9 mouse cellular contexts compared by ENCODE assay signal in the genomic region with DNA sequence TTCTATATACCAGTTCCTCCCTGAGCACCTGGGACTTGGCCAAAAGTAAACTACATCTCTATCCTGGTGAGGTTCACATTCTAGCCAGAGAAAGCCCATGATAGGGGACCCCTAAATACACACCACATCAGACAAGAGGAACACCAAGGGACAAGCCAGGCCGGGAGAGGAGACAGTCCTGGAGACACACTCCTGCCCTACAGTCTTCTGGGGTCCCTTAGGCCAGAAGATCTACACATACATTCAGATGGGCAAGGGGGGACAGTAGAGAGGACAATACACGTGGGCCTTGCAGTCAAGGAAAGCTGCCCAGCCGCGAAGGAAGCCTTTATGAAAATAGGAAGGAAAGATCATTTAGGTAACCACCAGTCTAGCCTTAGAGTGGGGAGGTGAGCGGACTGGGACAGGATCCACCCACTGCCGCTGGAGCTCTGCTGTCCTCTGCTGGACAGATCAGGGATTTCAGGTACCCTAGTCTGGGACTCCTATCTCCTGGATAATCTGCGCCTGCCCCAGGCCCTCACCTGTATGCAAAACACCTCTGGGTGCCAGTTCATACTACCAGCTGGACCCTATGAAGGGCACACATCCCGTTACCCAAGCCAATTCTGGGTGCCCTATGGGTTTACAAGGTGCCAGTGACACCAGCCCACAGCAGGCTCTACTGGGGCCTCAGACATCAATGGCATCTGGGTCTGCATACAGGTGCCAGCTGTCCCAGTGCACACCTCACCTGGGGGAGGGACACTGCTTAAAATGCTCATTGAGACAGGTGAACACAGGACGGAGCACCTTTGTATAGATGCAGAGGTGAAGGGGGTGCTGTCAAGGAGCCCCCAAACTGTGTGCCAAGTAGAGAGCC. TPM values are rescaled to one million over a fixed set of nuclear protein-coding genes. Genes with fewer than 3 reads are reported as not detected.
A peak's percentile ranks its signal among the peaks of the same experiment; 100 is the strongest.
DNase-seq lines count a peak whose midpoint lies in the region; ATAC-seq and TF ChIP-seq lines count a peak whose summit lies in the region.
"Had no signal": no experiment of that assay in that cellular context is flagged by ENCODE, and none has a peak within 500 bp of the region (broad histone marks: within the 10 kb centered on the region; RNA-seq: fewer than 3 reads in every experiment).

No protein-coding gene starts in this region.

- no peaks in the 10 kb centered on the region for H3K27me3 ChIP-seq in forebrain, embryonic 15.5 days
- H3K27me3 ChIP-seq in lung, embryonic 16.5 days (ENCODE audit: control insufficient read depth, insufficient read depth, low read depth, low read length), result no peaks in the 10 kb centered on the region
- H3K27me3 ChIP-seq: liver, embryonic 15.5 days had no signal

- peak; percentile 63 for DNase-seq in ES-E14 (ENCODE audit: low read depth, low spot score)
- peak; percentile 83 for DNase-seq in cerebellum, adult 11 months
- DNase-seq in layer of hippocampus, adult 2 months (ENCODE audit: low spot score in 2 of 2), result peak; percentile 65 to 87
- DNase-seq in retina, embryonic 14.5 days (ENCODE audit: low spot score), result peak; percentile 93
- peak; percentile 75 for DNase-seq in thymus, postnatal 25 days

- peak; percentile 99 for TF ChIP-seq CTCF in layer of hippocampus, adult 2 months (conservative IDR thresholded peaks at IDR 0.05)

- H3K4me3 ChIP-seq in ES-E14 (ENCODE audit: insufficient read depth in 1 of 2, low read depth in 1 of 2, low read length in 2 of 2, poor library complexity in 1 of 2, severe bottlenecking in 1 of 2), result no peak overlapping the region
- no peak overlapping the region for H3K4me3 ChIP-seq in forebrain, embryonic 15.5 days
- H3K4me3 ChIP-seq in layer of hippocampus, adult 2 months, result no peak overlapping the region
- H3K4me3 ChIP-seq in lung, embryonic 16.5 days (ENCODE audit: low read length), result no peak overlapping the region
- H3K4me3 ChIP-seq: liver, embryonic 15.5 days had no signal

- H3K36me3 ChIP-seq in ES-E14 (ENCODE audit: control insufficient read depth, insufficient read depth, low read length, poor library complexity, severe bottlenecking), result no peaks in the 10 kb centered on the region
- H3K36me3 ChIP-seq in forebrain, embryonic 15.5 days, result no peaks in the 10 kb centered on the region
- H3K36me3 ChIP-seq in lung, embryonic 16.5 days (ENCODE audit: control insufficient read depth, insufficient read depth, low read length), result no peaks in the 10 kb centered on the region
- H3K36me3 ChIP-seq: liver, embryonic 15.5 days had no signal

- H3K9me3 ChIP-seq in ES-E14 (ENCODE audit: control insufficient read depth, insufficient read depth, low read depth, low read length), result no peaks in the 10 kb centered on the region
- H3K9me3 ChIP-seq in forebrain, embryonic 15.5 days, result no peaks in the 10 kb centered on the region
- H3K9me3 ChIP-seq in lung, embryonic 16.5 days (ENCODE audit: control insufficient read depth, low read length), result no peaks in the 10 kb centered on the region
- H3K9me3 ChIP-seq: liver, embryonic 15.5 days had no signal

- WGBS in forebrain, embryonic 15.5 days, result 14% methylated on average over 9 of the region's 9 CpGs
- WGBS in lung, embryonic 16.5 days, result 9% methylated on average over 9 of the region's 9 CpGs

- H3K4me2 ChIP-seq in forebrain, embryonic 15.5 days (replicated peaks), result no peak overlapping the region
- no peak overlapping the region for H3K4me2 ChIP-seq in lung, embryonic 16.5 days (ENCODE audit: low read depth, low read length)
- H3K4me2 ChIP-seq: liver, embryonic 15.5 days had no signal

- no peaks in the 10 kb centered on the region for H3K4me1 ChIP-seq in ES-E14 (ENCODE audit: control insufficient read depth in 2 of 2, insufficient read depth in 2 of 2, low read length in 2 of 2, poor library complexity in 1 of 2)
- no peaks in the 10 kb centered on the region for H3K4me1 ChIP-seq in forebrain, embryonic 15.5 days
- H3K4me1 ChIP-seq in lung, embryonic 16.5 days (replicated peaks; ENCODE audit: control insufficient read depth, insufficient read depth, low read length), result peaks cover 17% of the 10 kb centered on the region
- H3K4me1 ChIP-seq: liver, embryonic 15.5 days had no signal

- peak; percentile 84 for ATAC-seq in forebrain, embryonic 15.5 days (replicated peaks)
- ATAC-seq in hematopoietic stem cell, adult 5-6 weeks (replicated peaks in 1 of 2; ENCODE audit: insufficient read depth in 1 of 2, low FRiP score in 2 of 2, low TSS enrichment in 1 of 2, low read depth in 1 of 2, poor library complexity in 2 of 2, severe bottlenecking in 2 of 2), result peak; percentile 85
- peak; percentile 73 for ATAC-seq in lung, embryonic 16.5 days (ENCODE audit: low read depth)

- H3K9ac ChIP-seq in ES-E14 (ENCODE audit: insufficient read depth, low read depth, low read length, poor library complexity, severe bottlenecking), result no peak overlapping the region
- H3K9ac ChIP-seq in forebrain, embryonic 15.5 days (replicated peaks), result no peak overlapping the region
- H3K9ac ChIP-seq in lung, embryonic 16.5 days (ENCODE audit: low read length), result no peak overlapping the region
- H3K9ac ChIP-seq: liver, embryonic 15.5 days had no signal

- H3K27ac ChIP-seq in ES-E14 (ENCODE audit: insufficient read depth, low read depth, low read length, poor library complexity, severe bottlenecking), result no peak overlapping the region
- H3K27ac ChIP-seq in forebrain, embryonic 15.5 days (replicated peaks), result no peak overlapping the region
- H3K27ac ChIP-seq in layer of hippocampus, adult 2 months, result no peak overlapping the region
- H3K27ac ChIP-seq in lung, embryonic 16.5 days (ENCODE audit: low read length), result no peak overlapping the region
- H3K27ac ChIP-seq: liver, embryonic 15.5 days had no signal

- in situ Hi-C loops in ES-E14 (cut with MboI; ENCODE audit: low sequenced_read_pairs in 2 of 2, unreplicated experiment in 2 of 2), result loop anchor here (5.0 to 10.0 kb wide), 3 partner anchors 306 to 448 kb away; a partner anchor contains a TSS

TF ChIP-seq in ES-E14, 5 proteins besides CTCF, POLR2A, EP300 and RAD21:
- TF ChIP-seq ZC3H11A (IDR thresholded peaks at IDR 0.05; ENCODE audit: borderline replicate concordance, low read depth, low read length) (peak; percentile 100), HCFC1 (IDR thresholded peaks at IDR 0.05; ENCODE audit: borderline replicate concordance, insufficient read depth, low read length) (no peak)

RNA-seq across cellular contexts. Expression of a gene that starts 35.2 kb away (rescaled TPM):
- total RNA-seq in ES-E14 (2012; rRNA removed), result 0.69 and 1.0 TPM in 2 replicates
- polyA plus RNA-seq in forebrain, embryonic 15.5 days (2015; fragmentation: Nextera tagmentation; extraction: Ambion mirVana), result 0.34 TPM in 1 of 2 replicates, not detected in the other
- not detected in 2 replicates for total RNA-seq in hematopoietic stem cell, adult 5-6 weeks (2017)
- 1 to 10 TPM in 1 of 2 experiments, under 1 TPM in 1; 0.42 to 1.6 TPM for total RNA-seq in layer of hippocampus, adult 2 months (2021)
- 0.43 TPM in 1 of 2 replicates, not detected in the other for polyA plus RNA-seq in lung, embryonic 16.5 days (2015; fragmentation: Nextera tagmentation; extraction: Ambion mirVana)

RNA-seq across cellular contexts. Expression of a gene that starts 40.7 kb away (rescaled TPM):
- total RNA-seq in ES-E14 (2012; rRNA removed), result 10.1 and 16.9 TPM in 2 replicates
- polyA plus RNA-seq in forebrain, embryonic 15.5 days (2015; fragmentation: Nextera tagmentation; extraction: Ambion mirVana), result 2.9 and 3.4 TPM in 2 replicates
- 5.7 and 6.6 TPM in 2 replicates for total RNA-seq in hematopoietic stem cell, adult 5-6 weeks (2017)
- 1 to 10 TPM; 5.8 to 8.3 TPM for total RNA-seq in layer of hippocampus, adult 2 months (2021)
- polyA plus RNA-seq in lung, embryonic 16.5 days (2015; fragmentation: Nextera tagmentation; extraction: Ambion mirVana), result 11.7 and 12.3 TPM in 2 replicates

RNA-seq across cellular contexts. Expression of a gene that starts 57.5 kb away (rescaled TPM):
- total RNA-seq in ES-E14 (2012; rRNA removed), result 0.49 and 0.85 TPM in 2 replicates
- polyA plus RNA-seq in forebrain, embryonic 15.5 days (2015; fragmentation: Nextera tagmentation; extraction: Ambion mirVana), result 2.0 and 2.2 TPM in 2 replicates
- total RNA-seq in hematopoietic stem cell, adult 5-6 weeks (2017), result not detected in 2 replicates
- 1 to 10 TPM in 1 of 2 experiments, under 1 TPM in 1; 0.42 to 1.4 TPM for total RNA-seq in layer of hippocampus, adult 2 months (2021)
- polyA plus RNA-seq in lung, embryonic 16.5 days (2015; fragmentation: Nextera tagmentation; extraction: Ambion mirVana), result 2.2 and 2.4 TPM in 2 replicates
